Mouse (Mus musculus): ENCODE measurements around the gene Accs. TPM values are rescaled to one million over a fixed set of nuclear protein-coding genes. Genes with fewer than 3 reads are reported as not detected.

Accs gene
- polyA plus RNA-seq, 1 experiment, result not detected

- no peak overlapping the region for H3K27ac ChIP-seq (ENCODE audit: insufficient read depth, low read depth, low read length)
- 59% methylated on average over 13 of the region's 13 CpGs for WGBS
- H3K4me3 ChIP-seq (ENCODE audit: insufficient read depth, low read depth, low read length), result no peak overlapping the region
- TF ChIP-seq POLR2A (IDR thresholded peaks at IDR 0.05; ENCODE audit: insufficient read depth, low read depth, low read length) (no peak), CTCF (IDR thresholded peaks at IDR 0.05; ENCODE audit: insufficient read depth, low read depth, low read length) (no peak)
- peaks cover 11% of the 10 kb centered on the region for H3K4me1 ChIP-seq (ENCODE audit: control insufficient read depth, insufficient read depth, low read length)
Measured at GRCm38 (mm10) chr2:93791516-93792499, 57.9 kb downstream of the Accs start.

- TF ChIP-seq POLR2A (IDR thresholded peaks at IDR 0.05; ENCODE audit: insufficient read depth, low read depth, low read length) (no peak), CTCF (IDR thresholded peaks at IDR 0.05; ENCODE audit: insufficient read depth, low read depth, low read length) (no peak)
- Histone ChIP-seq H3K4me3 (ENCODE audit: insufficient read depth, low read depth, low read length) (no peak overlapping the region), H3K27ac (ENCODE audit: insufficient read depth, low read depth, low read length) (no peak overlapping the region), H3K4me1 (ENCODE audit: control insufficient read depth, insufficient read depth, low read length) (peaks cover 13% of the 10 kb centered on the region)
- WGBS, result 82% methylated on average over 4 of the region's 4 CpGs
Measured at GRCm38 (mm10) chr2:93790798-93791345, 58.9 kb downstream of the Accs start.

GRCm38 (mm10) chr2:93788557-93788956 lies 61.2 kb downstream of the Accs start:
- no peak overlapping the region for H3K27ac ChIP-seq (ENCODE audit: insufficient read depth, low read depth, low read length)
- H3K4me3 ChIP-seq (ENCODE audit: insufficient read depth, low read depth, low read length), result no peak overlapping the region
- H3K4me1 ChIP-seq (ENCODE audit: control insufficient read depth, insufficient read depth, low read length), result peaks cover 21% of the 10 kb centered on the region
- 70% methylated on average over 5 of the region's 5 CpGs for WGBS
- TF ChIP-seq POLR2A (IDR thresholded peaks at IDR 0.05; ENCODE audit: insufficient read depth, low read depth, low read length) (no peak), CTCF (IDR thresholded peaks at IDR 0.05; ENCODE audit: insufficient read depth, low read depth, low read length) (no peak)

GRCm38 (mm10) chr2:93786175-93786574 lies 63.6 kb downstream of the Accs start:
- Histone ChIP-seq H3K4me3 (ENCODE audit: insufficient read depth, low read depth, low read length) (no peak overlapping the region), H3K4me1 (ENCODE audit: control insufficient read depth, insufficient read depth, low read length) (peaks cover 15% of the 10 kb centered on the region), H3K27ac (ENCODE audit: insufficient read depth, low read depth, low read length) (no peak overlapping the region)
- TF ChIP-seq POLR2A (IDR thresholded peaks at IDR 0.05; ENCODE audit: insufficient read depth, low read depth, low read length) (no peak), CTCF (IDR thresholded peaks at IDR 0.05; ENCODE audit: insufficient read depth, low read depth, low read length) (no peak)
- 38% methylated on average over 4 of the region's 4 CpGs for whole genome bisulfite sequencing

- peaks cover 15% of the 10 kb centered on the region for H3K4me1 ChIP-seq (ENCODE audit: control insufficient read depth, insufficient read depth, low read length)
- no peak overlapping the region for H3K4me3 ChIP-seq (ENCODE audit: insufficient read depth, low read depth, low read length)
- no peak overlapping the region for H3K27ac ChIP-seq (ENCODE audit: insufficient read depth, low read depth, low read length)
- TF ChIP-seq POLR2A (IDR thresholded peaks at IDR 0.05; ENCODE audit: insufficient read depth, low read depth, low read length) (no peak), CTCF (IDR thresholded peaks at IDR 0.05; ENCODE audit: insufficient read depth, low read depth, low read length) (no peak)
- 86% methylated on average over 2 of the region's 2 CpGs for WGBS
Measured at GRCm38 (mm10) chr2:93785432-93785798, 64.3 kb downstream of the Accs start.

GRCm38 (mm10) chr2:93784721-93785431 lies 64.9 kb downstream of the Accs start:
- TF ChIP-seq POLR2A (IDR thresholded peaks at IDR 0.05; ENCODE audit: insufficient read depth, low read depth, low read length), result no peak
- TF ChIP-seq CTCF (IDR thresholded peaks at IDR 0.05; ENCODE audit: insufficient read depth, low read depth, low read length), result no peak
- Histone ChIP-seq H3K4me1 (ENCODE audit: control insufficient read depth, insufficient read depth, low read length) (peaks cover 15% of the 10 kb centered on the region), H3K4me3 (ENCODE audit: insufficient read depth, low read depth, low read length) (no peak overlapping the region), H3K27ac (ENCODE audit: insufficient read depth, low read depth, low read length) (no peak overlapping the region)
- WGBS, result 45% methylated on average over 12 of the region's 12 CpGs

- no peak for TF ChIP-seq CTCF (IDR thresholded peaks at IDR 0.05; ENCODE audit: insufficient read depth, low read depth, low read length)
- TF ChIP-seq POLR2A (IDR thresholded peaks at IDR 0.05; ENCODE audit: insufficient read depth, low read depth, low read length), result no peak
- Histone ChIP-seq H3K4me3 (ENCODE audit: insufficient read depth, low read depth, low read length) (no peak overlapping the region), H3K4me1 (ENCODE audit: control insufficient read depth, insufficient read depth, low read length) (peaks cover 21% of the 10 kb centered on the region), H3K27ac (ENCODE audit: insufficient read depth, low read depth, low read length) (no peak overlapping the region)
- WGBS, result 58% methylated on average over 9 of the region's 9 CpGs
Measured at GRCm38 (mm10) chr2:93783926-93784539, 65.7 kb downstream of the Accs start.

Other genes with a start within 250 kb of the Accs start
- gene Alx4, start 207.6 kb downstream of the Accs start, polyA plus RNA-seq (2012; ENCODE audit: insufficient read depth, insufficient read length, low replicate concordance, missing spikeins), result not detected in 2 replicates
- not detected in 2 replicates for gene Ext2, start 27.4 kb downstream of the Accs start, polyA plus RNA-seq (2012; ENCODE audit: insufficient read depth, insufficient read length, low replicate concordance, missing spikeins)
- not detected in 2 replicates for gene Accsl, start 19.2 kb upstream of the Accs start, polyA plus RNA-seq (2012; ENCODE audit: insufficient read depth, insufficient read length, low replicate concordance, missing spikeins)
- gene Gm13889, start 107.3 kb upstream of the Accs start, polyA plus RNA-seq (2012; ENCODE audit: insufficient read depth, insufficient read length, low replicate concordance, missing spikeins), result not detected in 2 replicates
- gene Gm27027, start 146.4 kb upstream of the Accs start, polyA plus RNA-seq (2012; ENCODE audit: insufficient read depth, insufficient read length, low replicate concordance, missing spikeins), result not detected in 2 replicates
- gene Alkbh3, start 160.9 kb upstream of the Accs start, polyA plus RNA-seq (2012; ENCODE audit: insufficient read depth, insufficient read length, low replicate concordance, missing spikeins), result not detected in 2 replicates